Mouse (Mus musculus): ENCODE results near the gene Capn5. TPM values are rescaled to one million over a fixed set of nuclear protein-coding genes. Genes with fewer than 3 reads are reported as not detected.

The Capn5 gene
- polyA plus RNA-seq, 1 experiment, result 21.4 TPM

DNA sequence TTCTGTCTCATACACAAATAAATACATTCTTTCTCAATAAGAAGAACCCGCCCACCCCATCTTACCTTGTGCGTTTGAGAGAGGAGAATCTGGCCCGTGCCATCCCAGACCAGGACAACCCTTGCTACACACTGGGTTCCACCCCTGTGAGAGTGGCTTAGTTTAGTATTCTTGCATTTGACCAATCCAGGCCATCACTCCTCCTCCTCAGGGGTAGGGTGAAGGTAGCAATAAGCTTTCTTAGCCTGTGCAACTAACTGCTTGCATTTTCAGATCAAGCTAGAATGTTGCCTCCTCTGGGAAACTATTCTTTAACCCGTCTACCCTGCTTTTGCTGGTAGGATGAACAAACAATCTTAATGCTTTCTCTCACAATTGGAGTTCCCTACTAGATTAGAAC, 21.3 kb upstream of the Capn5 start, which contains the start of gene B3gnt6:
Gene B3gnt6 (minus strand): TSS at position 101 of the 400 bp plus-strand sequence.
- no peak for DNase-seq

DNA sequence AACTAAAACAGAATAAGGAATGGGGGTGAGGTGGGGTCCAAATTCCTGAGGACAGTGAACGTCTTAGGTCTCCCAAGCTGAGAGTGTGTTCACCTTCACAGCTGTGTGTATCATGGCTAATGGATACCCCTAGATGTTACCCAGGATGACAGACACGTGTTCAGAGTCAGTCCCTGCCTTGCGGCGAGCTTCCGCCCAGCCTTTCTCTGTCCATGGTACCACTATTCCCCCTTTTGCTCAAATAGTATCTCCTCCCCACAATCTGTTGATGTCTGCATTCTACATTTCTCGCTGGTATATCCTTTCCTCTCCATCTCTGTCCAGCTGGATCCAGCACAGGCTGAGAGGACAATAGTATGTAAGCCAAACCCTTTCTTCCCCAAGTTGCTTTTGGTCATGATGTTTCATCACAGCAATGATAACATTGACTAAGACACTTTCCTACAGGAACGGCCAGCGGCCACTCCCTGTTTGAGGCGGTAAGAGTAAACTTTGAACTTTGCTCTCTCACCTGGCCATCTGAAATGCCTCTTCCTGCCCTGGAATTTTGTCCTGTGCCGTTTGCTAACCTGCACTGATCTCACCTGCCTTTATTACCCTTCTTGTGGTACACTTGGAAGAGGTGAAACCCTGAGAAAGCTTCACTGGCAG, 17.2 kb upstream of the Capn5 start:
- TF ChIP-seq CTCF (IDR thresholded peaks at IDR 0.05; ENCODE audit: borderline replicate concordance, control insufficient read depth, extremely low read depth, insufficient read depth, low read length, poor library complexity) (no peak), POLR2A (IDR thresholded peaks at IDR 0.05; ENCODE audit: control insufficient read depth, extremely low read depth, insufficient read depth, low read length, poor library complexity) (no peak)
- peaks cover 16% of the 10 kb centered on the region for H3K4me1 ChIP-seq (replicated peaks; ENCODE audit: control insufficient read depth, insufficient read depth, low read length)
- WGBS, result 53% methylated on average over 10 of the region's 10 CpGs
- H3K4me3 ChIP-seq (ENCODE audit: control insufficient read depth, insufficient read depth, low read length), result no peak overlapping the region
- peaks cover 2% of the 10 kb centered on the region; the same call in 1 of the 2 replicates for H3K27me3 ChIP-seq (ENCODE audit: control insufficient read depth, insufficient read depth, low read length)
- no peak overlapping the region for H3K27ac ChIP-seq (ENCODE audit: control insufficient read depth, insufficient read depth, low read length)
- H3K36me3 ChIP-seq (ENCODE audit: control insufficient read depth, insufficient read depth, low read length), result no peaks in the 10 kb centered on the region
- no peak for DNase-seq

More for the DNA sequence above, 21.3 kb upstream of the Capn5 start, which contains the start of gene B3gnt6:
- no peak within 1 kb of the TSS for H3K4me3 ChIP-seq (ENCODE audit: control insufficient read depth, insufficient read depth, low read length)
- TF ChIP-seq POLR2A (IDR thresholded peaks at IDR 0.05; ENCODE audit: control insufficient read depth, extremely low read depth, insufficient read depth, low read length, poor library complexity) (no peak), CTCF (IDR thresholded peaks at IDR 0.05; ENCODE audit: borderline replicate concordance, control insufficient read depth, extremely low read depth, insufficient read depth, low read length, poor library complexity) (no peak)
- H3K4me1 ChIP-seq (replicated peaks; ENCODE audit: control insufficient read depth, insufficient read depth, low read length), result peaks cover 2% of the 10 kb centered on the region
- H3K27ac ChIP-seq (ENCODE audit: control insufficient read depth, insufficient read depth, low read length), result no peak within 1 kb of the TSS
- no peaks in the 10 kb centered on the region; the same call in 1 of the 2 replicates for H3K27me3 ChIP-seq (ENCODE audit: control insufficient read depth, insufficient read depth, low read length)
- no peaks in the 10 kb centered on the region for H3K36me3 ChIP-seq (ENCODE audit: control insufficient read depth, insufficient read depth, low read length)
- WGBS, result 100% methylated on average over 4 of the region's 4 CpGs

DNA sequence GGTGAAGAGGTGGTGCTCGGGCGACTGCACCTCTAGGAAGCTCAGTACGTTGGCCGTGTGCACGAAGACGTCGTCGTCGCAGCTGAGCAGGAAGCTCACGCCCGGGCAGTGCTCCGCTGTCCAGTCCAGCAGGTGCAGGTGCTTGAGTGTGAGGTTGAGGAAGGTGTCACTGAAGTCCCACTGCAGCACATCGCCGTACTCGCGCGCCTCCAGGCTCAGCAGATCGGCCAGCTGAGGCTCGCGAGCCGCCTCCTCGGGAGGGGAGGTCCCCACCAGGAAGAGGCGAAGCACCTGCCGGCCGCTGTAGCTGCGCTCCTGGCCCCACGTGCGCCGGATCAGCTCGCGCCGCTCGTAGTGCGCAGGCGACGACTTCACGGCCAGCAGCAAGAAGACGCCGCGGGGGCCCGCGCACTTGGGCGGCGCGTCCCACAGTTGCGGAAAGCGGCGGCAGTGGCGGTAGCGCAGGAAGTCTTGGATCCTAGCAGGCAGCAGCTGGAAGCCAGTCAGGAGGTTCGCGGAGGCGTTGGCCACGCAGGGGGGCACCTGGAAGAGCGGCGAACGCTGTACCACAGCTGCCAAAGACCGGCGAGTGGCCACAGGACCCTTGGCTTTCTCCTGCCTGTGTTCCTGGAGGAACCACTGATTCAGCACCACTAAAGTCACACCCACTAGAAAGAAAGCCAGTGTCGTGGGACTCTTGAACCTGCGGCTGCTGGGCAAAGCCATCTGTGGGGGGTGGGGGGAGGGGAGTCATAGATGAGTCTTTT, 16.1 kb upstream of the Capn5 start:
- Histone ChIP-seq H3K36me3 (ENCODE audit: control insufficient read depth, insufficient read depth, low read length) (no peaks in the 10 kb centered on the region), H3K27ac (ENCODE audit: control insufficient read depth, insufficient read depth, low read length) (no peak overlapping the region), H3K4me1 (replicated peaks; ENCODE audit: control insufficient read depth, insufficient read depth, low read length) (peaks cover 16% of the 10 kb centered on the region), H3K27me3 (ENCODE audit: control insufficient read depth, insufficient read depth, low read length) (peaks cover 2% of the 10 kb centered on the region; the same call in 1 of the 2 replicates), H3K4me3 (ENCODE audit: control insufficient read depth, insufficient read depth, low read length) (peak overlapping the region; percentile 28)
- WGBS, result under 1% methylated on average over 61 of the region's 61 CpGs
- DNase-seq, result peak; percentile 55
- TF ChIP-seq CTCF (IDR thresholded peaks at IDR 0.05; ENCODE audit: borderline replicate concordance, control insufficient read depth, extremely low read depth, insufficient read depth, low read length, poor library complexity) (no peak), POLR2A (IDR thresholded peaks at IDR 0.05; ENCODE audit: control insufficient read depth, extremely low read depth, insufficient read depth, low read length, poor library complexity) (no peak)

DNA sequence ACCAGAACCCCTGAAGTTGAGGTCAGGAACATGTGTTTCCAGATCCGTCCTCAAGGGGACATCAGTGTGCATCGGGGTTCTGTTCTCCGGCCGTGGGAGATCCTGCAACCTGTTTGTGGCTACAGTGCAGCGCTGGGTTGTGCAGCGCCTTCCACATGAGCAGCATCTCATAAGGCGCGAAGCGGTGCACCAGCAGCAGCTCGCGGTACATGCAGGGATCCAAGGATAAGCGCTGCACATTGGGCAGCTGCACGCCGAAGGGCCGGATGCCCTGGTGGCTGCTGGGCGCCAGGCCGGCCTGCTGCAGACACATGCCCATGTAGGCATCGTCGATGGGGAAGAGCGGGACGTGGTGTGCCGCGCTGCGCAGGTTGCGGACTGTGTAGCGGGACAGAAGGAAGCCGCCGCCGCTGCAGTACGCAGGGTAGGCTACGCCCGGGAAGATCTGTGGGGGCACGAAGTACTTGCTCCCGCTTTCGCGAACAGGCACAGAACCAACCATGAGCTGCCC, 15.5 kb upstream of the Capn5 start:
- peak; percentile 49 for DNase-seq
- Histone ChIP-seq H3K27me3 (ENCODE audit: control insufficient read depth, insufficient read depth, low read length) (peaks cover 2% of the 10 kb centered on the region; the same call in 1 of the 2 replicates), H3K4me1 (replicated peaks; ENCODE audit: control insufficient read depth, insufficient read depth, low read length) (peaks cover 16% of the 10 kb centered on the region), H3K4me3 (ENCODE audit: control insufficient read depth, insufficient read depth, low read length) (peak overlapping the region; percentile 28), H3K36me3 (ENCODE audit: control insufficient read depth, insufficient read depth, low read length) (no peaks in the 10 kb centered on the region), H3K27ac (ENCODE audit: control insufficient read depth, insufficient read depth, low read length) (no peak overlapping the region)
- TF ChIP-seq CTCF (IDR thresholded peaks at IDR 0.05; ENCODE audit: borderline replicate concordance, control insufficient read depth, extremely low read depth, insufficient read depth, low read length, poor library complexity) (peak; percentile 56; the same call in 1 of the 2 replicates), POLR2A (IDR thresholded peaks at IDR 0.05; ENCODE audit: control insufficient read depth, extremely low read depth, insufficient read depth, low read length, poor library complexity) (no peak)
- 1% methylated on average over 36 of the region's 36 CpGs for WGBS

DNA sequence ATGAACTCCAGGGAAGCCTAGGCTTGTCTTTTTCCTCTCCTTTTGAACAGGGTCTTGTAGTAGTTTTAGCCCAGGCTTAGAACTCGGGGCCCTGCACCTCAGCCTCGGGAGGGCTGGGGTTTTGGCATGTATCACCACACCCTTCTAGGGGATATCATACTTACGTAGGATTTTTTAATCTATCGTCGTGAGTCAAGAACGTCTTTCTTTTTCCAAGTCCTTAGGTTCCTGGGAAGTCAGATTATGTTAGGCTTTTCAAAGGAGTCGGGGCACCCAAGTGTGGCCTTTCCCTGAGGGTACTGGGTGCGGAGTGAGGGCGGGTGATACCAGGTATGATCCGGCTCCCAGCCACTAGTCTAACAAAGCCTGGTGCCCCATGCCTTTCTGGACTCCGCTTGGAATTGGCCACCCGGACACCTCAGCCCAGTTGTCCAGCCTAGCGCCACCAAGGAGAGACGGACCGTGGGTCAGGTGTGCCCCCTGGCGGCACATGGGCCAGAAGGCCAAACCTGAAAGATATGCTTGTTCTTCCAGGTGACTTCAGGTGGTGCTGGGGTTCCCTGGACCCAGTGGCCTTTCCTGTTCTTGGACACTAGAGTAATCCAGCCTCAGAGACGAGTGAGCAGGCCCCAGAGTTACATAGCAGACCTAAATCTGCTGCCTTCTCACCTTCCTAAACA, 13.6 kb upstream of the Capn5 start:
- H3K4me1 ChIP-seq (replicated peaks; ENCODE audit: control insufficient read depth, insufficient read depth, low read length), result peaks cover 20% of the 10 kb centered on the region
- no peak overlapping the region for H3K27ac ChIP-seq (ENCODE audit: control insufficient read depth, insufficient read depth, low read length)
- peaks cover 2% of the 10 kb centered on the region; the same call in 1 of the 2 replicates for H3K27me3 ChIP-seq (ENCODE audit: control insufficient read depth, insufficient read depth, low read length)
- H3K4me3 ChIP-seq (ENCODE audit: control insufficient read depth, insufficient read depth, low read length), result no peak overlapping the region
- 84% methylated on average over 17 of the region's 17 CpGs for WGBS
- TF ChIP-seq CTCF (IDR thresholded peaks at IDR 0.05; ENCODE audit: borderline replicate concordance, control insufficient read depth, extremely low read depth, insufficient read depth, low read length, poor library complexity) (0 out of 2 replicates have a peak, but pooled peaks have one; percentile 35), POLR2A (IDR thresholded peaks at IDR 0.05; ENCODE audit: control insufficient read depth, extremely low read depth, insufficient read depth, low read length, poor library complexity) (no peak)
- DNase-seq, result peak; percentile 12
- no peaks in the 10 kb centered on the region for H3K36me3 ChIP-seq (ENCODE audit: control insufficient read depth, insufficient read depth, low read length)

DNA sequence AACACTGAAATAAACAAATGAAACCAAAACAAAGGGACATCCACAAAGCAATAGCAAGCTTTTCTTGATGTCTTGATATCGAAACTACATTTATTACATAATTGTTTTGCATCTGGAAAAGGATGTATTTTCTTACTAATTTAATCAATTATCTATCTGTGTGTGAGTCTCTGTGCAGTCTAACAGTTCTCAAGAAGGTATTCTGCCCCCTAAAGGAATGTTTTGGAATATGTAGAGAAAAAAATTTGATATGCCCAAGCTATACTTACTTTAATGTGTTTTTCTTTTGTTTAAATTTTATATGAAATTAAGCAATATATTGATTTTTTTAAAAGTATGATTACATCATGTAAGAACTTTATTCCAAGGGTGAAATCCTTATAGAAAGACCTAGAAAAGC, 12.5 kb upstream of the Capn5 start:
- 96% methylated on average over 1 of the region's 1 CpGs for WGBS
- H3K36me3 ChIP-seq (ENCODE audit: control insufficient read depth, insufficient read depth, low read length), result no peaks in the 10 kb centered on the region
- H3K27ac ChIP-seq (ENCODE audit: control insufficient read depth, insufficient read depth, low read length), result no peak overlapping the region
- DNase-seq, result no peak
- no peak overlapping the region for H3K4me3 ChIP-seq (ENCODE audit: control insufficient read depth, insufficient read depth, low read length)
- H3K27me3 ChIP-seq (ENCODE audit: control insufficient read depth, insufficient read depth, low read length), result peaks cover 2% of the 10 kb centered on the region; the same call in 1 of the 2 replicates
- TF ChIP-seq POLR2A (IDR thresholded peaks at IDR 0.05; ENCODE audit: control insufficient read depth, extremely low read depth, insufficient read depth, low read length, poor library complexity) (no peak), CTCF (IDR thresholded peaks at IDR 0.05; ENCODE audit: borderline replicate concordance, control insufficient read depth, extremely low read depth, insufficient read depth, low read length, poor library complexity) (no peak)
- H3K4me1 ChIP-seq (replicated peaks; ENCODE audit: control insufficient read depth, insufficient read depth, low read length), result peaks cover 23% of the 10 kb centered on the region
